16 mouse cellular contexts compared by ENCODE assay signal in the genomic region with DNA sequence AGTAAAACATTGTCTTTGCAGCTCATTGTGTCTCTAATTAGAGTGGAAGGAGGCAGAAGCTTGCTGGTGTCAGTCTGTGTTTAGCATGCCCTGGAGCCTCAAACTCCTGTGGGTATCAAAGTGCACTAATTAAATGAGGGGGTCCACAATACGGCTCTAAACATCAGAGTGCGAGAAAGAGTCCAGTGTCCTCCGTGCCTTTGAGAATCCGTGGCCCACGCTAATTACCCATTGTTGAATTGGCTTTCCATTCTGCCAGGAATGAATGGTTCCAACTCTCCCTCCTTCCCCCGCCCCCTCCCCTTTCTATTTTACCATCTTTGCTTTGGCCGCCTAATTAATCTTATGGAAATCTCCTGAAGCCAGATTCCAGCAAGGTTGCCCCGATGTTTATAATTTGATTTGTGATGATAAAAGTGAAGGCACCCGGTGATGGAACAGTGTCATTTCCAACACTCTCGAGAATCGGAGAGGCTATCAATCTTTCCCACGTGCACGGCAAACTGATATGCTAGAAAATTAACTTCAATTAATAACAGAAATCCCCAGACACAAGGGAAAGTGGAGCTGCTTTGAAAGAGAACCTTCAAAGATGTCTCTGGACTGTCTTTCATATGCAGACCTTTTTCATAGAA.
DNase-seq lines count a peak whose midpoint lies in the region; ATAC-seq and TF ChIP-seq lines count a peak whose summit lies in the region.
"Had no signal": no experiment of that assay in that cellular context is flagged by ENCODE, and none has a peak within 500 bp of the region (broad histone marks: within the 10 kb centered on the region; RNA-seq: fewer than 3 reads in every experiment).

No protein-coding gene starts in this region.

- no peak overlapping the region for H3K4me3 ChIP-seq in embryonic facial prominence, embryonic 12.5 days
- H3K4me3 ChIP-seq in hindbrain, embryonic 12.5 days: peak overlapping the region; percentile 3; the same call in 1 of the 2 replicates
- H3K4me3 ChIP-seq in midbrain, embryonic 15.5 days: peak overlapping the region; percentile 11; the same call in 1 of the 2 replicates
- no peak overlapping the region for H3K4me3 ChIP-seq in kidney, adult 2 months (ENCODE audit: insufficient read depth, low read depth, low read length)
- H3K4me3 ChIP-seq: gastrocnemius, adult 2 months; heart, embryonic 15.5 days; intestine, embryonic 15.5 days; megakaryocyte, embryonic 14.5 days had no signal

- no peaks in the 10 kb centered on the region for H3K36me3 ChIP-seq in embryonic facial prominence, embryonic 12.5 days
- H3K36me3 ChIP-seq in hindbrain, embryonic 12.5 days: no peaks in the 10 kb centered on the region
- H3K36me3 ChIP-seq in midbrain, embryonic 15.5 days (replicated peaks): no peaks in the 10 kb centered on the region
- H3K36me3 ChIP-seq in kidney, adult 2 months (ENCODE audit: control insufficient read depth, insufficient read depth, low read length): no peaks in the 10 kb centered on the region
- H3K36me3 ChIP-seq: G1E; heart, embryonic 15.5 days; intestine, embryonic 15.5 days had no signal

- ATAC-seq in embryonic facial prominence, embryonic 12.5 days (ENCODE audit: insufficient number of reproducible peaks, insufficient read depth, low FRiP score, low TSS enrichment): 0 out of 2 replicates have a peak, but pooled peaks have one; percentile 52
- peak; percentile 95 for ATAC-seq in hindbrain, embryonic 12.5 days (ENCODE audit: low FRiP score)
- ATAC-seq in midbrain, embryonic 15.5 days (replicated peaks): peak; percentile 91
- ATAC-seq: intestine, embryonic 15.5 days had no signal

- no peaks in the 10 kb centered on the region for H3K27me3 ChIP-seq in embryonic facial prominence, embryonic 12.5 days
- H3K27me3 ChIP-seq in hindbrain, embryonic 12.5 days: no peaks in the 10 kb centered on the region
- no peaks in the 10 kb centered on the region for H3K27me3 ChIP-seq in midbrain, embryonic 15.5 days (replicated peaks)
- no peaks in the 10 kb centered on the region for H3K27me3 ChIP-seq in kidney, adult 2 months (replicated peaks; ENCODE audit: control insufficient read depth, insufficient read depth, low read length)
- H3K27me3 ChIP-seq: heart, embryonic 15.5 days; intestine, embryonic 15.5 days; megakaryocyte, embryonic 14.5 days had no signal

- no peaks in the 10 kb centered on the region for H3K4me1 ChIP-seq in embryonic facial prominence, embryonic 12.5 days
- H3K4me1 ChIP-seq in hindbrain, embryonic 12.5 days: peaks cover 3% of the 10 kb centered on the region; the same call in 1 of the 2 replicates
- peaks cover 7% of the 10 kb centered on the region for H3K4me1 ChIP-seq in midbrain, embryonic 15.5 days
- no peaks in the 10 kb centered on the region for H3K4me1 ChIP-seq in kidney, adult 2 months (ENCODE audit: control insufficient read depth, insufficient read depth, low read length)
- H3K4me1 ChIP-seq: heart, embryonic 15.5 days; intestine, embryonic 15.5 days; megakaryocyte, embryonic 14.5 days had no signal

- 20% methylated on average over 13 of the region's 13 CpGs for WGBS in embryonic facial prominence, embryonic 12.5 days
- 21% methylated on average over 13 of the region's 13 CpGs for WGBS in hindbrain, embryonic 12.5 days
- WGBS in midbrain, embryonic 15.5 days: 9% methylated on average over 13 of the region's 13 CpGs
- 49% methylated on average over 13 of the region's 13 CpGs for WGBS in kidney, adult 2 months

- H3K9me3 ChIP-seq in embryonic facial prominence, embryonic 12.5 days: no peaks in the 10 kb centered on the region
- H3K9me3 ChIP-seq in hindbrain, embryonic 12.5 days (replicated peaks): no peaks in the 10 kb centered on the region
- no peaks in the 10 kb centered on the region for H3K9me3 ChIP-seq in midbrain, embryonic 15.5 days
- H3K9me3 ChIP-seq: G1E; heart, embryonic 15.5 days; intestine, embryonic 15.5 days; megakaryocyte, embryonic 14.5 days had no signal

- intact Hi-C loops in gastrocnemius, postnatal 36 days (cut with DNase I): no loop called here

- no peak for TF ChIP-seq POLR2A in kidney, adult 2 months (IDR thresholded peaks at IDR 0.05; ENCODE audit: low read depth, low read length)

- TF ChIP-seq CTCF in kidney, adult 2 months (conservative IDR thresholded peaks at IDR 0.05; ENCODE audit: insufficient read depth, insufficient read length, low read depth, low read length): no peak

- peak; percentile 72 for DNase-seq in Muller cell, postnatal 12 days (ENCODE audit: inconsistent ontology term)
- DNase-seq in urinary bladder, postnatal 14 days (ENCODE audit: low spot score): no peak
- DNase-seq in gastrocnemius, postnatal 36 days: no peak
- no peak for DNase-seq in thymus, postnatal 14 days
- no peak for DNase-seq in kidney, adult 2 months
- DNase-seq: B cell, adult 2 months; cerebellum, adult 18-20 months; gastrocnemius, adult 2 months; thymus, postnatal 25 days had no signal

- H3K4me2 ChIP-seq in embryonic facial prominence, embryonic 12.5 days (replicated peaks): peak overlapping the region; percentile 18; the same call in 1 of the 2 replicates
- peak overlapping the region; percentile 36 for H3K4me2 ChIP-seq in hindbrain, embryonic 12.5 days (replicated peaks)
- H3K4me2 ChIP-seq in midbrain, embryonic 15.5 days: peak overlapping the region; percentile 40
- H3K4me2 ChIP-seq: heart, embryonic 15.5 days; intestine, embryonic 15.5 days had no signal

- no peak overlapping the region for H3K9ac ChIP-seq in embryonic facial prominence, embryonic 12.5 days
- H3K9ac ChIP-seq in hindbrain, embryonic 12.5 days: no peak overlapping the region
- H3K9ac ChIP-seq in midbrain, embryonic 15.5 days: no peak overlapping the region
- H3K9ac ChIP-seq: heart, embryonic 15.5 days; intestine, embryonic 15.5 days had no signal

- no peak overlapping the region for H3K27ac ChIP-seq in embryonic facial prominence, embryonic 12.5 days
- 0 out of 2 replicates have a peak overlapping the region, but pooled peaks have one; percentile 3 for H3K27ac ChIP-seq in hindbrain, embryonic 12.5 days
- no peak overlapping the region for H3K27ac ChIP-seq in midbrain, embryonic 15.5 days
- no peak overlapping the region for H3K27ac ChIP-seq in kidney, adult 2 months (ENCODE audit: insufficient read depth, low read depth, low read length)
- H3K27ac ChIP-seq: gastrocnemius, adult 2 months; heart, embryonic 15.5 days; intestine, embryonic 15.5 days had no signal

Comparison
In these comparisons a context has a peak if more than half of its experiments do, and no peak if none do; other contexts are left out.
1. H3K4me3 ChIP-seq: peak in hindbrain, embryonic 12.5 days (single experiment) and midbrain, embryonic 15.5 days (single experiment); none in embryonic facial prominence, embryonic 12.5 days (single experiment) and kidney, adult 2 months (single experiment).
2. Peak in every context shown above with its lines, with median percentiles within 50 percentile points of each other: ATAC-seq and H3K4me2 ChIP-seq.